Mouse (Mus musculus) thymus, adult 2 months (tissue): ENCODE results near the gene Gm7544.

Experiments used
- CTCF ChIP-seq: fragments of 200-500 bp; IDR thresholded peaks from 2 replicates; pipeline ENCODE4 v1.5.1; 2012; ENCODE audit warnings: mild to moderate bottlenecking, control low read depth, low read length, moderate library complexity, borderline replicate concordance; ENCODE audit not compliant: control insufficient read depth, poor library complexity, insufficient read depth; ENCODE audit errors: extremely low read depth
- POLR2A ChIP-seq: fragments of 200-500 bp; IDR thresholded peaks from 2 replicates; pipeline ENCODE4 v1.6.1; 2012; ENCODE audit warnings: mild to moderate bottlenecking, low read length, control low read depth, moderate library complexity; ENCODE audit not compliant: control insufficient read depth, poor library complexity, insufficient read depth; ENCODE audit errors: extremely low read depth

DNA sequence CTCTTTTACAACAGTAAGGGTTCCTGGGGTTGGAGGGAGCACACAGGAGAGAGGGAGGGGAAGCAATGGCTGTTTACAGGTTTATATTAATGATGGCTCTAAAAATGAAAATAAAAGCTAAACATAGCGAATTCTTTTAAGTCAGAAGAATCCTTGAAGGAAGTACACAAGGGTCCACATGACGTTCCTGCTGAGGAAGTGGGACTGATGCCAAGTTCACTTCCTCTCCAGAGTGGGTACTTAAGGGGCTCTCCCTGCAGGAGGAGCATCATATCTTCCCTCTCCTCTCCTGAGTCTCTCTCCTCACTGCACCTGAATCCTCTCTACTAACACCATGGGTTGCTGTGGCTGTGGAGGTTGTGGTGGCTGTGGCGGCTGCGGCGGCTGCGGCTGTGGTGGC is 31.2 kb downstream of the Gm7544 start, which contains the start of gene A030014E15Rik:
- TF ChIP-seq CTCF (no peak), POLR2A (no peak)
